Mouse (Mus musculus) layer of hippocampus, adult 9-10 months (tissue): ENCODE measurements at regions not wholly inside any gene's neighbourhood (a gene's known extent, or its start where the extent isn't known, plus 50 kb on each side); places are given as distances from the start of the nearest gene placed in this dataset.

Source experiments
- DNase-seq: peaks from one replicate; pipeline ENCODE4 v3.0.0; 2022; ENCODE audit warnings: low spot score

DNA sequence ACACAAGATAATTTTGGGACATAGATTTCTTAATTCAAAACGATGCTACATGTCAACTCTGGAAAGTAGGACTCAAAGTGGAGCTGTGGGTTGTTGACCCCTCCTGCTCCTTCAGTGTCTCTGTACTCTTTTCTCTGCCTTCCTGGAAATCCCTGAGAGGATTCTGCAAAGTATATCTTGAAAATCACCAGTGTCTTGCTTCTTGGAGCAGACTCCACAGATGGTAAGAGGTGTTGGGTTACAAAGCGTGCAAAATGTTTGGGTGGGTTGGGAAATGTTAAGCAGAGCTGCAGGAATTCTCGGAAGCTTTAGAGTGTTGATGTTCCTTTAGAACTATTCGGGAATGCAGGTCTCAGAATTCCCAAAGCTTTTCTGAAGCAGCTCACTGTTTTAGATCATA is 61.5 kb upstream of the Abcb5 start:
- no peak for DNase-seq

DNA sequence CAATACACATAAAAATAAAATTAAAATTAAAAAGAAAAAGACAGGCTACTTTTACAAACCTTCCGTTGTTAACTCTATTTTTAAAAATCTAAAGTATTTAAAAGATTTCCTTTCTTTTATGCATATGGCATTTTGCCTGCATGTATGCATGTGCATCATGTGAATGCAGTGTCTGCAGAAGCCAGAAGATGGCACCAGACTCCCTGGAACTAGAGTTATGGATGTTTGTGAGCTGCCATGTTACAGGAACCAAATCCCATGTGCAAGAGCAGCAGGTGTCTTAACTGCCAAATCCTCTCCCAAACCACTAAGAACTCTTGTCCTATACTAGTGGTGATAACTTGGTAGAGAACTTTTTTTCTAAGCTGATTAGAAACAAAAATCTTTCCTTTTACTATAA is 60.1 kb upstream of the Abcb5 start:
- DNase-seq = peak; percentile 18

DNA sequence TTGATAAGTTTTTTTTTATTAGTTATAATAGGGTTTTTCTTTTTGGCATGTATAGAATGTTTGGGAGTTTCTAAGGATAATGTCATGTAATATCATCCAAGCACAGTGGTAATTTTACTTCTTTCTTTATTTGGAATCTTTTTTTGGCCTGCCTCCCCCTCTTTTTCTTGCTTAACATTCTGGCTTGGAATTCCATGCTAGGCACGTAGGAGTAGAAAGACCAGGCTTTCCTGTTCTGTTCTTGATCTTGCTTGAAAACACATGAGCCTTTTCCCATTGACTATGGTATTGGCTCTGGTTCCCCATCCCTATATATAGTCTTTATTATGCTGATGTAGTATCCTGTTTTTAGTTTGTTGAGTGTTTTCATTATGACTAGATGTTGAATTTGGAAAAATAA is 57.8 kb upstream of the Abcb5 start:
- DNase-seq = no peak
